8 mouse cellular contexts compared by ENCODE assay signal in the genomic region with DNA sequence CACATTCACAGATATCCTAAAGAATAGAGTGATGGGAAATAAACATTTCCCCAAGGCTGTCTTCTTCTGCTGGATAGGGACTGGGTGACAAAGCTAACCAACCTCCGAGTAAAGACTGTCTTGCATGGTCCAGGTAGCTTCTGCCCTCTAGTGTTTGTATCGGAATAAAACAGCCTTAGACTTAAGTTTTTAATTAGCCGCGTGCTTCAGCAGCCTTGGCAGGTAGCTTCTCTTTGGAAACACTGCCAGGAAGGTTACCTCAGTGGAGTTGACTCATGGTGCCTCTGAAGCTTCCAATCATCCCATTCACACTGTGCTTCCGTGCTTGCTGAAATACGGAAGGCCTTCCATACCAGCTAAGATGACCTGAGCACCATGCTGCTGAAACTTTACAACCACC.
DNase-seq lines count a peak whose midpoint lies in the region; ATAC-seq and TF ChIP-seq lines count a peak whose summit lies in the region.
"Had no signal": no experiment of that assay in that cellular context is flagged by ENCODE, and none has a peak within 500 bp of the region (broad histone marks: within the 10 kb centered on the region; RNA-seq: fewer than 3 reads in every experiment).

No protein-coding gene starts in this region.

- peak; percentile 84 for ATAC-seq in granulocyte monocyte progenitor cell, adult 5-6 weeks (replicated peaks; ENCODE audit: poor library complexity, severe bottlenecking)
- no peak for ATAC-seq in limb, embryonic 14.5 days (ENCODE audit: low FRiP score, low read depth)

- no peak overlapping the region for H3K4me3 ChIP-seq in limb, embryonic 14.5 days (replicated peaks; ENCODE audit: low read length)
- H3K4me3 ChIP-seq: myocyte had no signal

- H3K9me3 ChIP-seq in limb, embryonic 14.5 days (ENCODE audit: control insufficient read depth, low read length) = no peaks in the 10 kb centered on the region

- no peaks in the 10 kb centered on the region for H3K27me3 ChIP-seq in limb, embryonic 14.5 days (ENCODE audit: control insufficient read depth, insufficient read depth, low read length)

- peak; percentile 46 for DNase-seq in right cerebral cortex, adult 18-20 months
- DNase-seq in right cerebral cortex, postnatal 4 days = no peak
- peak; percentile 62 for DNase-seq in R1 (ENCODE audit: low read depth, low spot score)
- DNase-seq in cerebellum, adult 8-10 months = peak; percentile 72
- DNase-seq in limb, embryonic 14.5 days (ENCODE audit: low spot score) = peak; percentile 66
- DNase-seq in skeletal muscle tissue, adult 2 months (ENCODE audit: low read depth, low spot score) = peak; percentile 54

- H3K4me2 ChIP-seq in limb, embryonic 14.5 days (replicated peaks; ENCODE audit: low read depth, low read length, severe bottlenecking) = no peak overlapping the region

- TF ChIP-seq POLR2A in limb, embryonic 14.5 days (IDR thresholded peaks at IDR 0.05; ENCODE audit: borderline replicate concordance, extremely low read depth, insufficient read depth, insufficient read length) = no peak

- WGBS in limb, embryonic 14.5 days = 8% methylated on average over 6 of the region's 6 CpGs

- no peaks in the 10 kb centered on the region for H3K4me1 ChIP-seq in limb, embryonic 14.5 days (ENCODE audit: control insufficient read depth, insufficient read depth, low read length)

- H3K27ac ChIP-seq in limb, embryonic 14.5 days (replicated peaks; ENCODE audit: low read depth, low read length) = no peak overlapping the region

- no peaks in the 10 kb centered on the region for H3K36me3 ChIP-seq in limb, embryonic 14.5 days (ENCODE audit: control insufficient read depth, insufficient read depth, low read length)

- no peak overlapping the region for H3K9ac ChIP-seq in limb, embryonic 14.5 days (ENCODE audit: low read depth, low read length, severe bottlenecking)
